Mouse (Mus musculus) heart, postnatal 0 days (tissue): ENCODE data around the gene Plekhj1.

Source experiments
- CTCF ChIP-seq: IDR thresholded peaks from 2 replicates; pipeline ENCODE4 v1.5.1; 2016; ENCODE audit warnings: antibody characterized with exemption, control low read depth, low read depth
- EP300 ChIP-seq: IDR thresholded peaks from 2 replicates; pipeline ENCODE4 v1.6.1; 2016; ENCODE audit warnings: antibody characterized with exemption, low read depth

DNA sequence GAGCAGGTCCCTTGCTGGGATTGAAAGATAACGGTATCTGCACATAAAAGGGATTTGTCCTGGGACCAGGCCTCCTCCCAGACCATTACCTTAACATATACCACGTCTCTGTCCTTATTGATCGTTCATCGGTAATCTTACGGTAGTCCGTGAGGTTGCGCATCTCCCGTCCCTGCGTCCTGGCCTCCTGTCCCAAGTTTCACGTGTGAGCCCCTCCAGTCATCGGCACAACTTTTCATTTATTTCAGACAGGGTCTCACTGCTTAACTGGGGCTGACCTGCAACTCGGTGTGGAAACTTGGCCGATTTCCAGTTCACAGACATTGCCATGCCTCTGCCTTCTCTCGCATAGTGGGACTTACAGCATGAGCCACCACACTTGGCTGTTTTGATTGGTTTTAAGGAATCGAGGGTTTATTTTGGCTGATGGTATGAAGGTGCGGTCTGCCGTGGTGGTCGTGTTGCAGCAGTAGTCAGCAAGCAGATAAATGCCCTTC is 692 bp upstream of the Plekhj1 start:
- TF ChIP-seq CTCF (no peak), EP300 (no peak)
